Mouse (Mus musculus) G1E (cell line): ENCODE data around the gene D430041D05Rik. TPM values are rescaled to one million over a fixed set of nuclear protein-coding genes. Genes with fewer than 3 reads are reported as not detected.

ENCODE experiments used
- ATAC-seq: 2 replicates; pipeline ENCODE4 v1.8.0; 2016; ENCODE audit warnings: mild to moderate bottlenecking; ENCODE audit not compliant: insufficient number of reproducible peaks, poor library complexity, low FRiP score, severe bottlenecking; ENCODE audit errors: extremely low read depth
- DNase-seq: peaks from one replicate; pipeline ENCODE4 v3.0.0; 2012; ENCODE audit warnings: low spot score
- H3K27me3 ChIP-seq: 2 replicates; pipeline ENCODE4 v1.6.1; 2012; ENCODE audit warnings: mild to moderate bottlenecking, low read length, inconsistent platforms; ENCODE audit not compliant: insufficient read depth
- H3K36me3 ChIP-seq: replicated peaks from 2 replicates; pipeline ENCODE3; 2012; ENCODE audit warnings: mild to moderate bottlenecking, inconsistent platforms
- H3K4me1 ChIP-seq: 2 replicates; pipeline ENCODE4 v1.6.1; 2012; ENCODE audit warnings: low read depth, low read length, inconsistent platforms, mixed read lengths; ENCODE audit not compliant: insufficient read depth
- H3K4me3 ChIP-seq: 2 replicates; pipeline ENCODE4 v1.5.1; 2012; ENCODE audit warnings: low read depth, mild to moderate bottlenecking, inconsistent platforms, low read length, moderate library complexity, mixed read lengths
- H3K9me3 ChIP-seq: replicated peaks from 2 replicates; pipeline ENCODE4 v1.6.1; 2012; ENCODE audit warnings: inconsistent platforms
- CTCF ChIP-seq: IDR thresholded peaks from 2 replicates; pipeline ENCODE4 v1.5.1; 2012; ENCODE audit warnings: low read depth, low read length, inconsistent platforms, mixed read lengths
- GATA1 ChIP-seq: IDR thresholded peaks from 2 replicates; pipeline ENCODE4 v1.6.1; 2012; ENCODE audit warnings: borderline replicate concordance, low read length, inconsistent platforms, mixed read lengths
- GATA2 ChIP-seq: IDR thresholded peaks from 2 replicates; pipeline ENCODE4 v1.6.1; 2012; ENCODE audit warnings: low read depth, low read length, inconsistent platforms, borderline replicate concordance
- POLR2AphosphoS5 ChIP-seq: IDR thresholded peaks from 2 replicates; pipeline ENCODE4 v1.6.1; 2012; ENCODE audit warnings: low read depth, low read length, inconsistent platforms; ENCODE audit not compliant: insufficient replicate concordance
- TAL1 ChIP-seq: conservative IDR thresholded peaks from 2 replicates; pipeline ENCODE4 v1.6.1; 2012; ENCODE audit warnings: low read depth, low read length, inconsistent platforms, mixed read lengths
- polyA plus RNA-seq: library from polyadenylated mRNA; stranded (reverse); fragments of >175 nt; gene quantifications from 2 replicates; pipeline ENCODE4 v1.2.3, GENCODE M21; 2012
- total RNA-seq, 2 experiments: library from RNA; stranded (forward) in 1 of 2; stranded (reverse) in 1 of 2; fragments of 200-1000 nt in 1 of 2; fragments of >200 nt in 1 of 2; fragmentation: Nextera tagmentation in 1 of 2; gene quantifications; 2 replicates each; pipeline ENCODE4 v1.2.3; 2014 to 2017

The D430041D05Rik gene
- total and polyA plus RNA-seq, 3 experiments = 0.01 to 0.22 TPM; not detected in 1

DNA sequence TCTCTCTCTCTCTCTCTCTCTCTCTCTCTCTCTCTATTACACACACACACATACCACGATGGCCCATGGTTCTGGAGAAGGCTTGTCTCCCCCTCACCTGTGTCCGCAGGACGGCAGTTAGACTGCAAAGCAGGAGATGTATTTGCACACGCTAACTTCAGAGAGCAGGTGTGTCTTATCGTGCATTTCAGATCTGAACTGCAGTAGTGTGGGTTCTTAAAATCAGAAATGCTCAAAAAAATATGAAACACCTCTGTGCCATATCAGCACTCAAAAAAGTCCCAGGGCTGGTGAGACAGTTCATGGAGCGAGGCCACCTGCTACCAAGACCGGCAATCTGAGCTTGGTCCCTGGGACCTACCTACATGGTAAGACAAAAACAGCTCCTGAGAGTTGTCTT, 993 bp upstream of the D430041D05Rik start:
- Histone ChIP-seq H3K27me3 (peaks cover 26% of the 10 kb centered on the region), H3K4me3 (no peak overlapping the region)

DNA sequence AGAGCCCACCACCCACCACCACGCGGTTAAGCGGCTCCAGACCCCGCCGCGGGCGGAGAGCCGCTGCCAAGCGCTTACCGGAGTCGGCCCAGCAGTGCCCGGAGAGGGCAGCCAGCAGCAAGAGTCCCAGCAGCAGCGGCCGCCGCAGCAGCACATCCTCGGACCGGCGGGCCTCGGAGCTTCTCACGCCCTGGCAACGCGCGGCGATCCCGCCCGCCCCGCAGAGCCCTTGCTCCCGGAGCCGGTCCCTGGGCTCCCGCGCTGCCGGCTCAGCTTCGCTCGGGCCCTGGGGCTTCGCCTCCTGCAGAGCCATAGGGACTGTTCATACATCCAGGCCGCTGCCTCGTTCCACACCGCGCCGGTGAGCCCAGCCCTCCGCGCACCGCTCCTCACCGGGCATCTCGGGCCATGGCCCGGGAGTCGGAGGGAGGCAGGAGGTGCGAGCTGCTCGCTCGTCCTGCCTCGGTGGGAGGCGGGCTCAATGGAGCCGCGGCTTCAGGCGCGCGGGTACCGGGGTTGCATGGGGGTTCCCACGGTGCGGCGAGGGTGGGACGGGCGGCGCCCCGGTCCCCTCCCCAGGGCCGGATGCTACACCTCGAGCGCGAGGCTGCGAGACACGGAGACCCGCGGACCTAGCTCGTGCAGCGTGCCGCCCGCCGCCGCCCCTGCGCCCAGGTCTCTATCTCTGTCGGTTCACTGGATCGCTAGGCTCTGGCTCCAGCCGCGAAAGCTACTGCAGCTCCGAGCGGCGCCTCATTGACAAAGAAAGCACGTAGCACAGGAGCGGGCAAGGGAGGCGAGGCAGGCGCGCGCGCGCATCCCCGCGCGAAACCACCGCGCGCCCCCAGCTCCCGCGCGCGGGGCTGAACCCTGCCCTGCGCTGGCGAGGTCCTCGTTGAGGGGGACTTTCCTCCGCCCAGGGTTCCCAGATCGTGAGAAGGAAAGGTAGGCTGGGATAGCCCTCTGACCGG, 677 bp downstream of the D430041D05Rik start:
- peaks cover 28% of the 10 kb centered on the region for H3K27me3 ChIP-seq
- DNase-seq = no peak
- TF ChIP-seq CTCF (no peak), POLR2AphosphoS5 (no peak), GATA2 (no peak), TAL1 (no peak), GATA1 (no peak)
- 0 out of 2 replicates have a peak, but pooled peaks cover 3% of the 10 kb centered on the region for H3K9me3 ChIP-seq
- H3K4me1 ChIP-seq = peaks cover under 1% of the 10 kb centered on the region; the same call in 1 of the 2 replicates
- ATAC-seq = no peak
- no peak overlapping the region for H3K4me3 ChIP-seq
- H3K36me3 ChIP-seq = no peaks in the 10 kb centered on the region

More for the DNA sequence above, 993 bp upstream of the D430041D05Rik start:
- TF ChIP-seq POLR2AphosphoS5 (no peak), CTCF (no peak), TAL1 (no peak), GATA1 (no peak)
- Histone ChIP-seq H3K36me3 (no peaks in the 10 kb centered on the region), H3K4me1 (peaks cover 5% of the 10 kb centered on the region; the same call in 1 of the 2 replicates), H3K9me3 (0 out of 2 replicates have a peak, but pooled peaks cover 3% of the 10 kb centered on the region)
- no peak for DNase-seq
- no peak for ATAC-seq

DNA sequence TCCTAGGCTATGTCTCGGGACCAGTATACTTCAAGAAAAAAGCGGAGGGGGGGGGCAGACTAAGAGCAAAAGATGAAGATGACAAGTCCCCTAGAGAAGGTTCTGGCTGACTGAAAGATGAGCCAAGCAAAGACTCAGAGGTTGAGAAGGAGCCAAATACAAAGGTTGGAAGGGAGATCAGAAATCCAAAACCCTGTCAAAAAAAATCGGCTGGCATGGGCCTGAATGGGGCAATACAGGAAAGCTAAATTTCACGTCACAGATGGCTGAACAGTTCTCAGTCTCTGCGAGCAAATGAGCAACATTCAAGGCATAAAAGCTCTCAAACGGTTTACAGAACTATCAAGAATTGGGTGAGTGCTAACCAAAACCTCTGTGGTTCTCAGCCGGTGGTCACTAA, 2.5 kb downstream of the D430041D05Rik start:
- no peaks in the 10 kb centered on the region for H3K4me1 ChIP-seq
- H3K9me3 ChIP-seq = 0 out of 2 replicates have a peak, but pooled peaks cover 3% of the 10 kb centered on the region
- DNase-seq = no peak
- H3K27me3 ChIP-seq = peaks cover 29% of the 10 kb centered on the region
- no peak for TF ChIP-seq TAL1
- TF ChIP-seq CTCF = no peak
- TF ChIP-seq GATA2 = no peak
- no peak for TF ChIP-seq POLR2AphosphoS5
- no peak for TF ChIP-seq GATA1
- H3K36me3 ChIP-seq = no peaks in the 10 kb centered on the region
- no peak for ATAC-seq
- H3K4me3 ChIP-seq = no peak overlapping the region

DNA sequence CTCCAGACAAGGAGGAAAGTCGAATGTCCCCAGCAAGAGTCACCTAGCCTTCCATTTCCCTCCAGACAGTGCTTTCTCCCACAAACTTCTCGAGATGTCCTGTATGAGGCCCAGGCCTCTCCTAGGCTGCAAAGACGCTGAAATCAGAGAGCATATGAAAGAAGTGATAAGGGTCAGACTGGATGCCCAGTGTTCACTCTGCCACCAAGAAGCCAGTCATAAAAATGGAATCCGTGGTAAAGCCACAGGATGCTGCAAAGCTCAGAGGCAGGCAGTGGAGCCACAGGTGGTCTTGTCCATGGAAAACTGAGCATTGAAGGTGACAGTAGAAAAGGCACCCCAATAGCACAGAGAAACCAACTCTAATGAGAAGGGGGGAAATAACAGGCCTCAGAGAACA, 2.9 kb downstream of the D430041D05Rik start:
- TF ChIP-seq GATA2 = no peak
- TF ChIP-seq GATA1 = no peak
- no peak for TF ChIP-seq POLR2AphosphoS5
- no peak for TF ChIP-seq CTCF
- no peak for TF ChIP-seq TAL1
- ATAC-seq (no peak), DNase-seq (no peak)
- no peak overlapping the region for H3K4me3 ChIP-seq
- H3K4me1 ChIP-seq = no peaks in the 10 kb centered on the region
- peaks cover 26% of the 10 kb centered on the region; the same call in 1 of the 2 replicates for H3K27me3 ChIP-seq
- H3K9me3 ChIP-seq = 0 out of 2 replicates have a peak, but pooled peaks cover 3% of the 10 kb centered on the region
- H3K36me3 ChIP-seq = no peaks in the 10 kb centered on the region

DNA sequence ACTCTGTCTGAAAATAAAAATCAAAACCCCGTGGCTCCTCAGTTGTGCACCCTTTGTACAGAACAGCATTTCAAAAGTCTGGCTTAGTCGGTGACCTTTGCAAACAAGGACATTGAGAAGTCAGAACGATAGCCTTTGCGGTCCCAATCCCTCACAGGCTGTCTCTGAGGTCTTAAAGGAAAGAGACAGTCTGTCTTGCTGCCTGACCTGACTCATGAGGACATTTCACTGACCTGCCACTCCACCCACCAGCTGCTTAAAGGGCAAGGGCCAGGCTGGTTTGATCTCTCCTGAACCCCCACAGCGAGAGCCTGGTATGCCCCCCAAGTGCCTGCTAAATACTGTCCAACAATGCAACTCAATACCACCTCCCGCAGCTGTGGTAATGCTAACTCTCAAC, 6.8 kb downstream of the D430041D05Rik start:
- DNase-seq (no peak), ATAC-seq (no peak)
- Histone ChIP-seq H3K4me3 (no peak overlapping the region), H3K27me3 (peaks cover 13% of the 10 kb centered on the region), H3K36me3 (no peaks in the 10 kb centered on the region), H3K9me3 (no peaks in the 10 kb centered on the region), H3K4me1 (no peaks in the 10 kb centered on the region)
- no peak for TF ChIP-seq POLR2AphosphoS5
- TF ChIP-seq GATA2 = no peak
- no peak for TF ChIP-seq CTCF
- no peak for TF ChIP-seq TAL1
- no peak for TF ChIP-seq GATA1

DNA sequence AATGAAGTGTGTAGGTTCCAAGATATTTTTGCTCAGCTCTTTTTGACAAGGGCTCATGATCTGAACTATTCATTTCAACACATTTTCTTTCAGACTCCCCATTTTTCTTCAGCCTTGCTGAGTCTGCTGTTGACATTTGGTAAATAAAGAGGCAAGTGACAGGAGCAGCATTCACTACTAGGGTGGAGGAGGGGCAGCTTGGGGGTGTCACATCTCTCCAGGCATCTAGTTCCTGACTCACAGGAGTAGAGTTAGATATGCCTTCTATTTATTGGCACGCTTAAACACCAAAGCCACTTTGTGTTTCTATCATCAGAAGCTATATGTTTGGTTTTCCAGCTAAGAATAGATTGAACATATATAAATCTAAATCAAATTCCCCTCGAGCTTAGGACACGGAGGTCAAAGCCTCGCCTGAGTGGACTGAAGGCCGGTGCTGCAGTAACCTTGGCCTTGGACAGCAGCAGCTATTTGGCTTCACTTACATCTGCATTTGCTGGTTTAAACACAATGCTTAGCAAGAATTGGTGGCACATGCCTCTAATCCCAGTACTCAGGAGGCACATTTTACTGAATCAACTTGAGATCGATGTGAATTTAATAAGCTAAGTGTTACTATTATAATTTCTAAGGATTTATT, 12.0 kb downstream of the D430041D05Rik start:
- Histone ChIP-seq H3K4me1 (no peaks in the 10 kb centered on the region), H3K9me3 (no peaks in the 10 kb centered on the region), H3K4me3 (no peak overlapping the region), H3K27me3 (peaks cover 10% of the 10 kb centered on the region), H3K36me3 (no peaks in the 10 kb centered on the region)
- ATAC-seq (no peak), DNase-seq (no peak)
- no peak for TF ChIP-seq TAL1
- no peak for TF ChIP-seq GATA1
- TF ChIP-seq GATA2 = no peak
- no peak for TF ChIP-seq POLR2AphosphoS5
- TF ChIP-seq CTCF = no peak
